ENCODE assay signal across 11 mouse cellular contexts in the genomic region with DNA sequence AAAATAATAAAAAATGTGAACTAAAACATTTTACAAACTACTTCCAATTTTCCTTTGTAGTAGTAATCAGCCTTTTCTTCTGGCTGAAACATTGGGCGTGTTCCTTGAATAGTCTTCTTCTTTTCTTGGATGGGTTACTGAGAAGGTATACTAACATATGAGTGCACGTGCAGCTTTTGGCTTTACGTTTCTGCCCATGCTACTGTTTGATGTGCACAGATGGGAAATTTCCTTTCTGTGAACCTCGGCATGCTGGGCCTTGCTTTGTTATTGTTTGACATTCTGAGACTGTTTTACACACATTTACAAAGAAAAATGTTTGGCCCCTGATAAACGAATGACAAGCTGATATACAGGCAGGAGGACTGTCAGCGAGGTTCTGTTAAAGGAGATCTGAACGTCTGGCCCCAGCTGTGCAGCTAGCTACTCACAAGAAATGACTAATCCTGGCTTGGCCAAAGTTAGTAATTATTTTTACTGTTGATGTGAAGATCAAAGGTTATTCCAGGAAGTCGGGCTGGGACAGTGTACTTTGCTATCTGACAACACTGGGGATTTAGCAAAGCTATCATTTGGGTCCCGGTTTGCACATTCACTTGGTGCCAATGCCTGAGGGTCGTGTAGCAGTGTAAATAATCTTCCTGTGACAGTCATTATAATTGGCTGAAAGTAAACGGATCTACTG.
DNase-seq lines count a peak whose midpoint lies in the region; ATAC-seq and TF ChIP-seq lines count a peak whose summit lies in the region.
"Had no signal": no experiment of that assay in that cellular context is flagged by ENCODE, and none has a peak within 500 bp of the region (broad histone marks: within the 10 kb centered on the region; RNA-seq: fewer than 3 reads in every experiment).

No protein-coding gene starts in this region.

- no peak for ATAC-seq in heart, embryonic 12.5 days (ENCODE audit: insufficient number of reproducible peaks, low FRiP score)
- ATAC-seq in megakaryocyte progenitor cell, adult 5-6 weeks (replicated peaks; ENCODE audit: poor library complexity) = no peak
- ATAC-seq: forebrain, embryonic 13.5 days had no signal

- TF ChIP-seq EP300 in heart, adult 2 months (IDR thresholded peaks at IDR 0.05; ENCODE audit: insufficient read depth, low read depth, low read length) = 0 out of 2 replicates have a peak, but pooled peaks have one; percentile 28

- no peak for TF ChIP-seq CTCF in heart, adult 2 months (IDR thresholded peaks at IDR 0.05)
- no peak for TF ChIP-seq CTCF in brain, embryonic 14.5 days (IDR thresholded peaks at IDR 0.05; ENCODE audit: borderline replicate concordance, extremely low read depth, insufficient read depth, insufficient read length)

- intact Hi-C loops in heart, adult 2 months (cut with DNase I) = no loop called here

- no peaks in the 10 kb centered on the region for H3K36me3 ChIP-seq in heart, adult 2 months (ENCODE audit: control insufficient read depth, insufficient read depth, low read length)
- no peaks in the 10 kb centered on the region for H3K36me3 ChIP-seq in heart, embryonic 12.5 days
- H3K36me3 ChIP-seq in forebrain, embryonic 10.5 days (replicated peaks) = no peaks in the 10 kb centered on the region
- H3K36me3 ChIP-seq: midbrain, embryonic 10.5 days had no signal

- no peaks in the 10 kb centered on the region for H3K27me3 ChIP-seq in heart, adult 2 months (ENCODE audit: control insufficient read depth, insufficient read depth, low read length)
- no peaks in the 10 kb centered on the region for H3K27me3 ChIP-seq in heart, embryonic 12.5 days (replicated peaks)
- no peaks in the 10 kb centered on the region for H3K27me3 ChIP-seq in forebrain, embryonic 10.5 days (ENCODE audit: poor library complexity, severe bottlenecking)
- H3K27me3 ChIP-seq: forebrain, embryonic 13.5 days had no signal

- DNase-seq in heart, adult 2 months = peak; percentile 24 to 45
- peak; percentile 10 for DNase-seq in brain, embryonic 14.5 days (ENCODE audit: low read depth)
- DNase-seq in kidney, adult 9 months = peak; percentile 89
- DNase-seq in lung, postnatal 10 days = peak; percentile 32
- no peak for DNase-seq in forebrain, embryonic 10.5 days (ENCODE audit: extremely low spot score, low spot score)
- DNase-seq in spleen, postnatal 14 days (ENCODE audit: low spot score in 2 of 2) = no peak

- H3K4me2 ChIP-seq in heart, embryonic 12.5 days = no peak overlapping the region
- H3K4me2 ChIP-seq: forebrain, embryonic 13.5 days had no signal

- WGBS in heart, adult 2 months = 33% methylated on average over 11 of the region's 11 CpGs
- WGBS in heart, embryonic 12.5 days = 38% methylated on average over 11 of the region's 11 CpGs
- 74% methylated on average over 11 of the region's 11 CpGs for WGBS in forebrain, embryonic 10.5 days

- no peaks in the 10 kb centered on the region for H3K79me2 ChIP-seq in heart, adult 2 months (replicated peaks; ENCODE audit: control insufficient read depth, insufficient read depth, low read length)

- no peak overlapping the region for H3K9ac ChIP-seq in heart, adult 2 months (ENCODE audit: low read depth, low read length)
- no peak overlapping the region for H3K9ac ChIP-seq in heart, embryonic 12.5 days
- H3K9ac ChIP-seq: forebrain, embryonic 13.5 days had no signal

- peaks cover 1% of the 10 kb centered on the region; the same call in 1 of the 2 replicates for H3K4me1 ChIP-seq in heart, adult 2 months (ENCODE audit: control insufficient read depth, insufficient read depth, low read length)
- no peaks in the 10 kb centered on the region for H3K4me1 ChIP-seq in heart, embryonic 12.5 days (replicated peaks)
- no peaks in the 10 kb centered on the region for H3K4me1 ChIP-seq in forebrain, embryonic 10.5 days
- H3K4me1 ChIP-seq: forebrain, embryonic 13.5 days; midbrain, embryonic 10.5 days had no signal

- H3K4me3 ChIP-seq in heart, adult 2 months = no peak overlapping the region
- no peak overlapping the region for H3K4me3 ChIP-seq in heart, embryonic 12.5 days
- H3K4me3 ChIP-seq in forebrain, embryonic 10.5 days = no peak overlapping the region
- H3K4me3 ChIP-seq: forebrain, embryonic 13.5 days; layer of hippocampus, adult 2 months; midbrain, embryonic 10.5 days had no signal

- no peak overlapping the region; the same call in 1 of the 2 replicates for H3K27ac ChIP-seq in heart, adult 2 months
- H3K27ac ChIP-seq in heart, embryonic 12.5 days (ENCODE audit: poor library complexity, severe bottlenecking) = no peak overlapping the region
- no peak overlapping the region for H3K27ac ChIP-seq in forebrain, embryonic 10.5 days
- H3K27ac ChIP-seq: forebrain, embryonic 13.5 days; layer of hippocampus, adult 2 months; midbrain, embryonic 10.5 days had no signal

- TF ChIP-seq POLR2A in heart, adult 2 months (IDR thresholded peaks at IDR 0.05; ENCODE audit: insufficient read depth, low read depth, low read length) = no peak
- no peak for TF ChIP-seq POLR2A in brain, embryonic 14.5 days (IDR thresholded peaks at IDR 0.05; ENCODE audit: borderline replicate concordance, extremely low read depth, insufficient read depth, insufficient read length, poor library complexity, severe bottlenecking)

- H3K9me3 ChIP-seq in heart, embryonic 12.5 days (replicated peaks) = no peaks in the 10 kb centered on the region
- no peaks in the 10 kb centered on the region for H3K9me3 ChIP-seq in forebrain, embryonic 10.5 days
- H3K9me3 ChIP-seq: forebrain, embryonic 13.5 days; midbrain, embryonic 10.5 days had no signal

Comparison
In these comparisons a context has a peak if more than half of its experiments do, and no peak if none do; other contexts are left out.
1. DNase-seq: peak in heart, adult 2 months (2 of 2), brain, embryonic 14.5 days (single experiment), kidney, adult 9 months (single experiment) and lung, postnatal 10 days (single experiment); none in forebrain, embryonic 10.5 days (single experiment) and spleen, postnatal 14 days (0 of 2).